Mouse (Mus musculus) forebrain, embryonic 16.5 days (tissue): ENCODE measurements around the gene BC005624. TPM values are rescaled to one million over a fixed set of nuclear protein-coding genes. Genes with fewer than 3 reads are reported as not detected.
"Not testable (repeated sequence)": the region's sequence is repeated elsewhere in the genome, so short reads cannot be mapped to it uniquely, and the experiment has no call there.

Experiments used
- ATAC-seq: fragments of 200-750 bp; cut with Nextera tagmentation; 2 replicates; pipeline ENCODE4 v1.8.0; 2017; ENCODE audit warnings: mild to moderate bottlenecking, moderate library complexity
- H3K27ac ChIP-seq: fragments of 300-500 bp; sonication (generic); 2 replicates; pipeline ENCODE4 v1.5.1; 2014; ENCODE audit warnings: low read length, control low read depth
- H3K27me3 ChIP-seq: fragments of 300-500 bp; sonication (generic); replicated peaks from 2 replicates; pipeline ENCODE4 v1.6.1; 2014; ENCODE audit warnings: low read length; ENCODE audit not compliant: control insufficient read depth, insufficient read depth
- H3K36me3 ChIP-seq: fragments of 300-500 bp; sonication (generic); 2 replicates; pipeline ENCODE4 v1.6.1; 2014; ENCODE audit not compliant: control insufficient read depth, insufficient read depth
- H3K4me1 ChIP-seq: fragments of 300-500 bp; sonication (generic); replicated peaks from 2 replicates; pipeline ENCODE4 v1.6.1; 2014; ENCODE audit warnings: low read length; ENCODE audit not compliant: control insufficient read depth, insufficient read depth
- H3K4me2 ChIP-seq: fragments of 300-500 bp; sonication (generic); 2 replicates; pipeline ENCODE4 v1.6.1; 2014; ENCODE audit warnings: mild to moderate bottlenecking, low read length, control low read depth
- H3K4me3 ChIP-seq: fragments of 300-500 bp; sonication (generic); replicated peaks from 2 replicates; pipeline ENCODE4 v1.5.1; 2014; ENCODE audit warnings: mild to moderate bottlenecking, low read length, control low read depth
- H3K9ac ChIP-seq: fragments of 300-500 bp; sonication (generic); replicated peaks from 2 replicates; pipeline ENCODE4 v1.6.1; 2014; ENCODE audit warnings: low read depth, low read length, control low read depth
- H3K9me3 ChIP-seq: fragments of 300-500 bp; sonication (generic); 2 replicates; pipeline ENCODE4 v1.6.1; 2016; ENCODE audit warnings: low read length; ENCODE audit not compliant: control insufficient read depth
- WGBS: fragments of 180-500 bp; shearing (Covaris S2); extraction: QIAGEN DNeasy Blood & Tissue Kit; methylation state at CpG from one replicate; pipeline ENCODE4 v1.1.7; 2014; 5-methylcytosine and 5-hydroxymethylcytosine counted together
- polyA plus RNA-seq: library from polyadenylated mRNA; unstranded; fragments of >200 nt; fragmentation: Nextera tagmentation; extraction: Ambion mirVana; gene quantifications from 2 replicates; pipeline ENCODE4 v1.2.1, GENCODE M21; 2015

Gene BC005624
- polyA plus RNA-seq, 1 experiment from 2014 or later, result 93.5 TPM

- peaks cover 20% of the 10 kb centered on the region for H3K4me1 ChIP-seq
- H3K4me2 ChIP-seq, result no peak overlapping the region
- H3K9ac ChIP-seq, result no peak overlapping the region
- no peaks in the 10 kb centered on the region for H3K9me3 ChIP-seq
- ATAC-seq, result no peak
- H3K36me3 ChIP-seq, result peaks cover 39% of the 10 kb centered on the region
- H3K27ac ChIP-seq, result no peak overlapping the region
- 83% methylated on average over 4 of the region's 4 CpGs for WGBS
- no peak overlapping the region for H3K4me3 ChIP-seq
- no peaks in the 10 kb centered on the region for H3K27me3 ChIP-seq
Measured at GRCm38 (mm10) chr2:30957511-30957910, 24.5 kb downstream of the BC005624 start.

- H3K4me1 ChIP-seq, result peaks cover 20% of the 10 kb centered on the region
- H3K27ac ChIP-seq, result no peak overlapping the region
- WGBS, result 77% methylated on average over 6 of the region's 6 CpGs
- H3K27me3 ChIP-seq, result no peaks in the 10 kb centered on the region
- no peak overlapping the region for H3K4me2 ChIP-seq
- peak overlapping the region; percentile 86 for H3K9ac ChIP-seq
- H3K9me3 ChIP-seq, result no peaks in the 10 kb centered on the region
- H3K4me3 ChIP-seq, result no peak overlapping the region
- no peak for ATAC-seq
- H3K36me3 ChIP-seq, result peaks cover 27% of the 10 kb centered on the region
Measured at GRCm38 (mm10) chr2:30954797-30955196, 27.2 kb downstream of the BC005624 start.

GRCm38 (mm10) chr2:30952824-30953490 is 29.0 kb downstream of the BC005624 start, which contains the start of gene Tor1b:
Gene Tor1b, plus strand, starts transcription at chr2:30952959.
- Histone ChIP-seq H3K4me3 (peak within 1 kb of the TSS; percentile 86), H3K9ac (peak within 1 kb of the TSS; percentile 86), H3K27ac (peak within 1 kb of the TSS; percentile 84), H3K27me3 (no peaks in the 10 kb centered on the region), H3K4me1 (peaks cover 20% of the 10 kb centered on the region), H3K9me3 (no peaks in the 10 kb centered on the region), H3K36me3 (peaks cover 10% of the 10 kb centered on the region), H3K4me2 (peak within 1 kb of the TSS; percentile 93)
- under 1% methylated on average over 60 of the region's 60 CpGs for WGBS
- peak; percentile 97 for ATAC-seq

GRCm38 (mm10) chr2:30952457-30952823 is 29.6 kb downstream of the BC005624 start:
- peaks cover 7% of the 10 kb centered on the region for H3K36me3 ChIP-seq
- peak overlapping the region; percentile 93 for H3K4me2 ChIP-seq
- ATAC-seq, result no peak
- peak overlapping the region; percentile 86 for H3K4me3 ChIP-seq
- H3K27me3 ChIP-seq, result no peaks in the 10 kb centered on the region
- peak overlapping the region; percentile 86 for H3K9ac ChIP-seq
- peaks cover 20% of the 10 kb centered on the region for H3K4me1 ChIP-seq
- H3K27ac ChIP-seq, result peak overlapping the region; percentile 71
- H3K9me3 ChIP-seq, result no peaks in the 10 kb centered on the region
- 22% methylated on average over 5 of the region's 5 CpGs for WGBS

GRCm38 (mm10) chr2:30942603-30943011 is 39.4 kb downstream of the BC005624 start:
- Histone ChIP-seq H3K9me3 (no peaks in the 10 kb centered on the region), H3K9ac (peak overlapping the region; percentile 39; the same call in 1 of the 2 replicates), H3K27me3 (no peaks in the 10 kb centered on the region), H3K27ac (no peak overlapping the region), H3K4me2 (peak overlapping the region; percentile 49), H3K4me1 (peaks cover 5% of the 10 kb centered on the region; the same call in 1 of the 2 replicates), H3K4me3 (peak overlapping the region; percentile 36), H3K36me3 (no peaks in the 10 kb centered on the region)
- peak; percentile 79; the same call in 1 of the 2 replicates for ATAC-seq
- 30% methylated on average over 16 of the region's 16 CpGs for WGBS

GRCm38 (mm10) chr2:30942116-30942515 is 39.9 kb downstream of the BC005624 start:
- H3K4me3 ChIP-seq, H3K27me3 ChIP-seq, H3K27ac ChIP-seq, H3K4me1 ChIP-seq, H3K9me3 ChIP-seq, H3K4me2 ChIP-seq, ATAC-seq, H3K9ac ChIP-seq, H3K36me3 ChIP-seq: not testable (repeated sequence)
- 48% methylated on average over 7 of the region's 7 CpGs for WGBS

- H3K27me3 ChIP-seq, result no peaks in the 10 kb centered on the region
- no peak overlapping the region for H3K9ac ChIP-seq
- no peak for ATAC-seq
- no peaks in the 10 kb centered on the region for H3K9me3 ChIP-seq
- no peak overlapping the region for H3K4me2 ChIP-seq
- no peak overlapping the region for H3K27ac ChIP-seq
- H3K4me1 ChIP-seq, result peaks cover 5% of the 10 kb centered on the region; the same call in 1 of the 2 replicates
- no peaks in the 10 kb centered on the region for H3K36me3 ChIP-seq
- H3K4me3 ChIP-seq, result no peak overlapping the region
- 91% methylated on average over 5 of the region's 5 CpGs for whole genome bisulfite sequencing
Measured at GRCm38 (mm10) chr2:30941586-30941985, 40.4 kb downstream of the BC005624 start.

GRCm38 (mm10) chr2:30938574-30938991 is 43.4 kb downstream of the BC005624 start:
- H3K27ac ChIP-seq, result no peak overlapping the region
- H3K27me3 ChIP-seq, result no peaks in the 10 kb centered on the region
- H3K9ac ChIP-seq, result no peak overlapping the region
- H3K4me1 ChIP-seq, result peaks cover 5% of the 10 kb centered on the region; the same call in 1 of the 2 replicates
- 42% methylated on average over 4 of the region's 4 CpGs for WGBS
- H3K4me3 ChIP-seq, result no peak overlapping the region
- no peaks in the 10 kb centered on the region for H3K36me3 ChIP-seq
- ATAC-seq, result no peak
- H3K9me3 ChIP-seq, result no peaks in the 10 kb centered on the region
- H3K4me2 ChIP-seq, result no peak overlapping the region

- ATAC-seq, result no peak
- 84% methylated on average over 8 of the region's 8 CpGs for WGBS
- H3K27me3 ChIP-seq, result no peaks in the 10 kb centered on the region
- no peak overlapping the region for H3K4me2 ChIP-seq
- H3K36me3 ChIP-seq, result no peaks in the 10 kb centered on the region
- peaks cover 3% of the 10 kb centered on the region; the same call in 1 of the 2 replicates for H3K4me1 ChIP-seq
- H3K27ac ChIP-seq, result no peak overlapping the region
- no peak overlapping the region for H3K9ac ChIP-seq
- H3K4me3 ChIP-seq, result no peak overlapping the region
- no peaks in the 10 kb centered on the region for H3K9me3 ChIP-seq
Measured at GRCm38 (mm10) chr2:30937731-30938130, 44.3 kb downstream of the BC005624 start.
